Mouse (Mus musculus): Measurements from ENCODE around the gene Parp14. TPM values are rescaled to one million over a fixed set of nuclear protein-coding genes. Genes with fewer than 3 reads are reported as not detected.

Parp14 gene
- total RNA-seq, 2 experiments from 2014 or later, result 1.0 to 1.4 TPM

GRCm38 (mm10) chr16:35872410-35873006 lies 1.2 kb upstream of the Parp14 start:
- intact Hi-C loops (cut with DNase I), result no loop called here
- no peak for DNase-seq (ENCODE audit: low spot score in 2 of 2)

GRCm38 (mm10) chr16:35871898-35872297 lies 554 bp upstream of the Parp14 start:
- intact Hi-C loops (cut with DNase I), result loop anchor here (2.0 kb wide), 1 partner anchor 67 kb away; the partner anchor contains the start of genes Dtx3l and Parp9
- no peak for DNase-seq (ENCODE audit: low spot score in 2 of 2)

- intact Hi-C loops (cut with DNase I), result loop anchor here (2.0 kb wide), 1 partner anchor 68 kb away; the partner anchor contains the start of genes Dtx3l and Parp9
- no peak for DNase-seq (ENCODE audit: low spot score in 2 of 2)
These were observed 730 bp downstream of the Parp14 start for GRCm38 (mm10) chr16:35870581-35871047.

GRCm38 (mm10) chr16:35869656-35870055 lies 1.7 kb downstream of the Parp14 start:
- intact Hi-C loops (cut with DNase I), result loop anchor here (2.0 kb wide), 1 partner anchor 69 kb away; the partner anchor contains the start of genes Dtx3l and Parp9
- DNase-seq (ENCODE audit: low spot score in 2 of 2), result no peak

GRCm38 (mm10) chr16:35869126-35869525 lies 2.2 kb downstream of the Parp14 start:
- intact Hi-C loops (cut with DNase I), result no loop called here
- no peak for DNase-seq (ENCODE audit: low spot score in 2 of 2)

GRCm38 (mm10) chr16:35867726-35868125 lies 3.6 kb downstream of the Parp14 start:
- intact Hi-C loops (cut with DNase I), result no loop called here
- no peak for DNase-seq (ENCODE audit: low spot score in 2 of 2)

GRCm38 (mm10) chr16:35862057-35862456 lies 9.3 kb downstream of the Parp14 start:
- intact Hi-C loops (cut with DNase I), result no loop called here
- no peak for DNase-seq (ENCODE audit: low spot score in 2 of 2)

GRCm38 (mm10) chr16:35860236-35860635 lies 11.1 kb downstream of the Parp14 start:
- DNase-seq (ENCODE audit: low spot score in 2 of 2), result no peak
- intact Hi-C loops (cut with DNase I), result no loop called here

GRCm38 (mm10) chr16:35856766-35857165 lies 14.6 kb downstream of the Parp14 start:
- intact Hi-C loops (cut with DNase I), result no loop called here
- DNase-seq (ENCODE audit: low spot score in 2 of 2), result no peak

GRCm38 (mm10) chr16:35855846-35856245 lies 15.5 kb downstream of the Parp14 start:
- DNase-seq (ENCODE audit: low spot score in 2 of 2), result no peak

GRCm38 (mm10) chr16:35847138-35847537 lies 24.2 kb downstream of the Parp14 start:
- DNase-seq (ENCODE audit: low spot score in 2 of 2), result no peak
- intact Hi-C loops (cut with DNase I), result no loop called here

More at GRCm38 (mm10) chr16:35855846-35856245, 15.5 kb downstream of the Parp14 start:
- intact Hi-C loops (cut with DNase I), result no loop called here

- no peak for DNase-seq (ENCODE audit: low spot score in 2 of 2)
These were observed 31.7 kb downstream of the Parp14 start for GRCm38 (mm10) chr16:35839680-35840079.

GRCm38 (mm10) chr16:35834653-35835052 lies 36.7 kb downstream of the Parp14 start:
- DNase-seq (ENCODE audit: low spot score in 2 of 2), result no peak
- intact Hi-C loops (cut with DNase I), result no loop called here

More at GRCm38 (mm10) chr16:35839680-35840079, 31.7 kb downstream of the Parp14 start:
- intact Hi-C loops (cut with DNase I), result no loop called here

- intact Hi-C loops (cut with DNase I), result no loop called here
- DNase-seq (ENCODE audit: low spot score in 2 of 2), result no peak
These were observed 38.4 kb downstream of the Parp14 start for GRCm38 (mm10) chr16:35832926-35833325.

- intact Hi-C loops (cut with DNase I), result no loop called here
- DNase-seq (ENCODE audit: low spot score in 2 of 2), result no peak
These were observed 41.3 kb downstream of the Parp14 start for GRCm38 (mm10) chr16:35829999-35830398.

GRCm38 (mm10) chr16:35817255-35818089 lies 53.9 kb downstream of the Parp14 start:
- peak; percentile 75 to 84 for DNase-seq (ENCODE audit: low spot score in 2 of 2)
- intact Hi-C loops (cut with DNase I), result loop anchor here (1.0 to 10.0 kb wide), 4 partner anchors 45 to 503 kb away; partner anchors contain the start of genes Hspbap1 and Sema5b

- DNase-seq (ENCODE audit: low spot score in 2 of 2), result no peak
- intact Hi-C loops (cut with DNase I), result loop anchor here (10.0 kb wide), 1 partner anchor 498 kb away; no protein-coding TSS in a partner anchor
These were observed 58.2 kb downstream of the Parp14 start for GRCm38 (mm10) chr16:35813119-35813518.

GRCm38 (mm10) chr16:35808838-35809237 lies 62.5 kb downstream of the Parp14 start:
- no peak for DNase-seq (ENCODE audit: low spot score in 2 of 2)
- intact Hi-C loops (cut with DNase I), result no loop called here

GRCm38 (mm10) chr16:35807663-35807992 lies 63.7 kb downstream of the Parp14 start:
- DNase-seq (ENCODE audit: low spot score in 2 of 2), result no peak
- intact Hi-C loops (cut with DNase I), result no loop called here

GRCm38 (mm10) chr16:35806973-35807662 lies 64.2 kb downstream of the Parp14 start:
- intact Hi-C loops (cut with DNase I), result no loop called here
- no peak for DNase-seq (ENCODE audit: low spot score in 2 of 2)
